Comparison of ENCODE assay signal across 8 mouse cellular contexts in the genomic region with DNA sequence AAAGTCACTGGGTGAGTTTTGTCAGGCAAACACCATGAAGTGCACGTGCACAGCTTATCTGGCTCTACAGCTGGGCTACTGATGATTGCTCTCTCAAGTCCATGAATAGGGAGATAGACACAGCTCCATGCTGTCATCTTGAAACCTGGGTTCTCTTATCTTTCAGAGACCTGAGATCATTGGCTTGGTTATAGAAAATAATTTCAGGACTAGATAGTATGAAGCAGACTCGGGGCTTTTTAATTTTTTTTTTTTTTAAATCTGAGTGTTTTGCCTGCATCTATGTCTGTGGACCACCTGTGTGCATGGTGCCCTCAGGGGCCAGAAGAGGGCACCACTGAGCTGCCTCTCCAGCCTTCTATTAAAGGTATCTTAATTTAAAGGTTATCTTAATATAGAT. TPM values are rescaled to one million over a fixed set of nuclear protein-coding genes. Genes with fewer than 3 reads are reported as not detected.
A peak's percentile ranks its signal among the peaks of the same experiment; 100 is the strongest.
DNase-seq lines count a peak whose midpoint lies in the region; ATAC-seq and TF ChIP-seq lines count a peak whose summit lies in the region.

No protein-coding gene starts in this region.

- no peak overlapping the region for H3K27ac ChIP-seq in heart, embryonic 12.5 days (ENCODE audit: poor library complexity, severe bottlenecking)
- H3K27ac ChIP-seq in liver, adult 2 months (replicated peaks; ENCODE audit: insufficient read depth, low read depth, low read length): no peak overlapping the region

- no peaks in the 10 kb centered on the region for H3K79me2 ChIP-seq in liver, adult 2 months (ENCODE audit: control insufficient read depth, insufficient read depth, low read length)

- H3K4me1 ChIP-seq in heart, embryonic 12.5 days (replicated peaks): peaks cover 32% of the 10 kb centered on the region
- H3K4me1 ChIP-seq in liver, adult 2 months (ENCODE audit: control insufficient read depth, insufficient read depth, low read length): no peaks in the 10 kb centered on the region; the same call in 1 of the 2 replicates

- peak; percentile 73 for TF ChIP-seq CTCF in liver, adult 2 months (IDR thresholded peaks at IDR 0.05; ENCODE audit: low read depth, low read length)

- DNase-seq in heart, postnatal 14 days: peak; percentile 33 to 56
- peak; percentile 65 to 67 for DNase-seq in B cell, adult 2 months
- peak; percentile 25 for DNase-seq in MEL-GATA-1-ER (ENCODE audit: extremely low read depth, low read depth)
- DNase-seq in liver, adult 2 months (ENCODE audit: extremely low read depth, low read depth, low spot score): no peak
- DNase-seq in thymus, postnatal 4 days: peak; percentile 74
- no peak for DNase-seq in neural tube, embryonic 10.5 days (ENCODE audit: extremely low spot score, low spot score)
- no peak for DNase-seq in right cerebral cortex, postnatal 36 days (ENCODE audit: low spot score in 2 of 2)

- no peaks in the 10 kb centered on the region for H3K27me3 ChIP-seq in heart, embryonic 12.5 days (replicated peaks)
- no peaks in the 10 kb centered on the region for H3K27me3 ChIP-seq in liver, adult 2 months (ENCODE audit: control insufficient read depth, insufficient read depth, low read length)

- no peak overlapping the region for H3K4me2 ChIP-seq in heart, embryonic 12.5 days

- intact Hi-C loops in heart, postnatal 14 days (cut with DNase I): loop anchor here (5.0 kb wide), 1 partner anchor 35 kb away; the partner anchor contains the start of gene Krt222

- H3K9ac ChIP-seq in heart, embryonic 12.5 days: no peak overlapping the region
- H3K9ac ChIP-seq in liver, adult 2 months (ENCODE audit: low read depth, low read length): no peak overlapping the region

- H3K9me3 ChIP-seq in heart, embryonic 12.5 days (replicated peaks): no peaks in the 10 kb centered on the region

- peaks cover 23% of the 10 kb centered on the region for H3K36me3 ChIP-seq in heart, embryonic 12.5 days
- peaks cover 13% of the 10 kb centered on the region for H3K36me3 ChIP-seq in liver, adult 2 months (ENCODE audit: control insufficient read depth, insufficient read depth, low read length)

- ATAC-seq in heart, embryonic 12.5 days (ENCODE audit: insufficient number of reproducible peaks, low FRiP score): no peak

- WGBS in heart, embryonic 12.5 days: 12% methylated on average over 2 of the region's 2 CpGs
- 20% methylated on average over 2 of the region's 2 CpGs for WGBS in liver, adult 2 months

- TF ChIP-seq POLR2A in liver, adult 2 months (IDR thresholded peaks at IDR 0.05; ENCODE audit: extremely low read depth, insufficient read depth, low read length): no peak

- no peak overlapping the region for H3K4me3 ChIP-seq in heart, embryonic 12.5 days
- H3K4me3 ChIP-seq in liver, adult 2 months (ENCODE audit: insufficient read depth, low read depth, low read length): no peak overlapping the region

RNA-seq across cellular contexts. Expression of gene Smarce1, which starts 23.9 kb away (rescaled TPM):
- total RNA-seq in heart, postnatal 14 days (2021): 10 to 100 TPM; 49.2 to 55.7 TPM
- polyA plus RNA-seq in heart, embryonic 12.5 days (2016; fragmentation: Nextera tagmentation; extraction: Ambion mirVana): 178 and 181 TPM in 2 replicates
- total RNA-seq in liver, adult 2 months (2014; rRNA removed): 25.5 and 35.9 TPM in 2 replicates
- polyA plus RNA-seq in liver, adult 2 months (2012; rRNA removed): 8.7 and 11.9 TPM in 2 replicates

RNA-seq across cellular contexts. Expression of gene Krt222, which starts 36.9 kb away (rescaled TPM):
- 10 to 100 TPM; 22.2 to 26.2 TPM for total RNA-seq in heart, postnatal 14 days (2021)
- 1.6 TPM in 2 replicates for polyA plus RNA-seq in heart, embryonic 12.5 days (2016; fragmentation: Nextera tagmentation; extraction: Ambion mirVana)
- 0.07 and 0.09 TPM in 2 replicates for total RNA-seq in liver, adult 2 months (2014; rRNA removed)
- not detected in 2 replicates for polyA plus RNA-seq in liver, adult 2 months (2012; rRNA removed)

RNA-seq across cellular contexts. Expression of gene Ccr7, which starts 52.1 kb away (rescaled TPM):
- under 1 TPM; 0.45 to 0.80 TPM for total RNA-seq in heart, postnatal 14 days (2021)
- 0.08 TPM in 1 of 2 replicates, not detected in the other for polyA plus RNA-seq in heart, embryonic 12.5 days (2016; fragmentation: Nextera tagmentation; extraction: Ambion mirVana)
- total RNA-seq in liver, adult 2 months (2014; rRNA removed): 0.55 and 0.74 TPM in 2 replicates
- polyA plus RNA-seq in liver, adult 2 months (2012; rRNA removed): 0.91 and 1.5 TPM in 2 replicates

Comparison
In these comparisons a context has a peak if more than half of its experiments do, and no peak if none do; other contexts are left out.
1. DNase-seq: peak in heart, postnatal 14 days (2 of 2), B cell, adult 2 months (2 of 2), MEL-GATA-1-ER (single experiment) and thymus, postnatal 4 days (single experiment); none in liver, adult 2 months (single experiment), neural tube, embryonic 10.5 days (single experiment) and right cerebral cortex, postnatal 36 days (0 of 2).
2. RNA of gene Krt222, which starts 36.9 kb away (total RNA-seq): 22.2 to 26.2 TPM in heart, postnatal 14 days; 0.07 to 0.09 TPM in liver, adult 2 months; every median in the first group is over 10 times any median in the second.